Mouse (Mus musculus) layer of hippocampus, adult 9-11 months (tissue): Measurements from ENCODE around the gene Hlcs.
A peak's percentile ranks its signal among the peaks of the same experiment; 100 is the strongest.

Source experiments
- DNase-seq: peaks from one replicate; pipeline ENCODE4 v3.0.0; 2022

The Hlcs gene

DNA sequence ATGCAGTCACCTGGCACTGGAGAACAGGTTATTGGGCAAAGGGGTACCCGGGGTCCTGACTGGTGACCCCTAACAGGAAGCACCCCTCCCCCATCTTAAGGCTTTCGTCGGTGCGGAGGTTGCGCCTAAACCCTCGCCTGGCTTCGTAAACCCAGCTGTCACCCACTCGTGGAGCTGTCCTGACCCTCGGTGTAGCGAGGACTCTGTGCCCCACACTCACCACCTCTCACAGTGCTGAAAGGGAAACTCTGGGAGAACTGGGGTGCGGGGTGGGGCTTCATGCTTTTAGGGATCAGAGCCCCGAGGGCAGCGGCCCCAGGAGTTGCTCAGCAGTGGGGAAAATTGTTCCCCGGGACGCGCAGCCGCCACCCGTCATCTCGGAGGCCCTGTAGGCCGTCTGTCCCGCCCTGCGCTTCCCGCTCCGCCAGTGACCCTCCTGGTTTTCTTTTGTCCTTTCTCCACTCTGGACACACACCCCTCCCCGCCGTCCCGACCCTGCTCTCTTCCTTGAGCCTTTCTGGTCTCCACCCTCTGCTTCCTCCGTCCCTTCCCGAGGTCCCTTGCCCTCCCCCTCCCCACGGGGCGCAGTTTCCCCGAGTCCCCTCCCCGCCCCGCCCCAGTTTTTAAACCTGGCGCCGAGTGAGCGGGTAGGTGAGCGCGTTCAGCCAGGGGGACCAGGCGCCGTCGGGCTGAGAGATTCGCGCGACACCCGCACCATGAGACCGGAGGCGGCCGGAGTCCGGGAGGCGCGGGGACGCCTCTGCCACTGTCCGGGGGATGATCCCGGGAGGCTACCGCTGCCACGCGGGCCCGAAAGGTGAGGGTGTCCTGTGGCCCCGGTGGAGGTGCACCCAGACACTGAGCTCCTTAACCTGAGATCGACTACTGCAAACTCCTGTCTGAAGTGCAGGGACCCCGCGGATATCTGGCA is 14.7 kb upstream of the Hlcs start, which contains the start of gene Ripply3:
Gene Ripply3, plus strand, starts transcription at position 640 of the 931 bp plus-strand sequence.
- DNase-seq = no peak

- no peak for DNase-seq
These were observed 12.6 kb upstream of the Hlcs start for GRCm38 (mm10) chr16:94326008-94326407.

DNA sequence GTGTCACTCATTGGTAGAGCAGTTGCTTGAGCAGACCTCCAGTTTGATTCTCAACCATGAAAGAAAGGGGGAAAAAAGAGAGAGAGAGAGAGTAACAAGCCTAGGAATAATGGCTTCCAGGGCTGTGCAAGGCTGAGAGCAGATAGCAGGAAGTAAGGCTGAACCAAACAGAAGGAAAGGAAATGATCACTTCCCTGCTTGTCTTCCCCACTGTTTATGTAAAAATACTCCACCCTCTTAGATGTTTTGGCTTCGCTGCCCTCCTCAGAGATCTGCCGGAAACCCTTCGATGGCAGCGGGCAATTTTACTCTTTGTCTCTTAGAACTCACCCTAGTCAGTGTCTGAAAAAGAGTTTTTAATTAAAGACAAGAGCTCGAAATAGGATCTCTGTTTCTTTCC is 10.3 kb upstream of the Hlcs start:
- no peak for DNase-seq

DNA sequence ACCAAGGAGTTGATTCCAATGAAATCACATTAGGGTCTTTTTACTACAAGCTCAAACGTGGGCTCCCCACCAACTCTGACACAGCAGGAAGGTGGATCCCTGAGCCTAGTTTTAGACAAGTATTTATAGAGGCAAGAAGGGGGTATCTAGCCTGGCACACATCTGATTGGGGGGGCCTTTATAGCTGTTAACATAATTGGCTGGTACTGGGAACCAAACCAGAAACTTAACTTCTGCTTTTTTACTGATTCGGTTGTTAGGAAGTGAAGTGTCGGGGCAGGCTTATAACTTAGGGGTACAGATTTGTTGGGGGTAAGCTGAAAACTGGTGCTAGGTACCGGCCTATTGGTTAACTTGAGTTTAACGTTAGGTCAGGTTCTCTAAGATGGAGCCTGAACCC is 6.9 kb upstream of the Hlcs start:
- no peak for DNase-seq

GRCm38 (mm10) chr16:94317752-94318151 is 4.4 kb upstream of the Hlcs start:
- no peak for DNase-seq

GRCm38 (mm10) chr16:94315215-94315614 is 1.8 kb upstream of the Hlcs start:
- no peak for DNase-seq

DNA sequence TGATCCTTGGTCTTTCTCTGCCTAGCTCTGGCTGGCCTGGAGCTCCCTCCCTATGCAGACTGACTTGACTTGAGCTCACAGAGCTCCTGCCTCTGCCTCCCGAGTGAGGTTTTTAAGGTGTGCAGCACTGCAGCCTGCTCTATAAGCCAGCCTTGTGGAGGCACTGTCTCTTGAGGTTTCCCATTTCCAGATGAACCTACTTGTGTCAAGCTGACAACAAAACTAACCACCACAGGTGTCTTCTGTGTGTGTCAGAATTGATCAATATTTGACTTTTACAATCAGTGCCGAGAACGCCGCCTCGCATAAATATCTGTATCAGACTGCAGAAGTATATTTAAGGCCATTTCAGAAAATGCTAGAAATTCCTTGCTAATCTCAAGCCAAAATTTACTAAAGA is 1.3 kb upstream of the Hlcs start:
- DNase-seq = no peak

DNA sequence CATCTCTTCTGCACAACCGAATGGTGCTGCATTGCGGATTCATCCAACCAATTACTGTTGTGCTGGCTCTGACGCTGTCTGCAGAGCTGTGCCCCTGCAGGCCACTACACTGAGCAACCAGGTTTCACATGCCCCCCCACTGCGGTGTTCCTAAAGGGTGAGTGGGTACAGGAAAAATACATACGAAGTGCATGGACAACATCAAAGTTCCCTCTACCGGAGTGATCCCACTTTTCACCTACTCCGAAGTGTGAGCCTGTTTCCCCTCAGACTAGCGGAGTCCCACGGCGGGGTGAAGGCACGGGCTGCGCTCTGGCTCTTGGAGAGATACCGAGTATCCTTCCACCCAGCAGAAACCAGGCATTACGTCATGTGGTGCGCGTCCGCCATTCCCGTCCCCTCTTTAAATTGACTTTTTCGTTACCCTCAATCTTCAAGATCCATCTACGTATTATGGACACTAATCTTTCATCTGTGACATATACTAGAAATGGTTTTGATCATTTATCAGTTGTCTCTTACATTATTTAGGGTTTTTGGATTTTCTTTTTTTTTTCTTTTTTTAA is 625 bp downstream of the Hlcs start:
- peak; percentile 92 for DNase-seq

- DNase-seq = no peak
These were observed 1.4 kb downstream of the Hlcs start for GRCm38 (mm10) chr16:94311931-94312330.

DNA sequence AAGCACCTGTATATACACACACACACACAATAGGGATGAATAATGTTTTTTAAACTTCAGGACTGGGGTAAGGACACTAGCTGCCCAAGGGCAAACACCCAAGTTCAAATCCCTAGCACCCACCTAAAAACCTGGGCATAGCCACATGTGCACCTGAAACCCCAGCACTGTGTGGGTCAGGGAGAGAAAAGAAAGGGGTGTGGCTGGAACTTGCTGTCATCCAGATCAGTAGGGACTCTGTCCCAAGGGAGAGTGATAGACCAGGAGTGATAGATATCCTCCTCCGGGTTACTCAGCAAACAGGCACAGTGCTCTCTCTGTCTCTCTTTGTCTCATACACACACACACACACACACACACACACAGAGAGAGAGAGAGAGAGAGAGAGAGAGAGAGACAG is 2.0 kb downstream of the Hlcs start:
- DNase-seq = no peak

GRCm38 (mm10) chr16:94309025-94309424 is 4.3 kb downstream of the Hlcs start:
- no peak for DNase-seq

DNA sequence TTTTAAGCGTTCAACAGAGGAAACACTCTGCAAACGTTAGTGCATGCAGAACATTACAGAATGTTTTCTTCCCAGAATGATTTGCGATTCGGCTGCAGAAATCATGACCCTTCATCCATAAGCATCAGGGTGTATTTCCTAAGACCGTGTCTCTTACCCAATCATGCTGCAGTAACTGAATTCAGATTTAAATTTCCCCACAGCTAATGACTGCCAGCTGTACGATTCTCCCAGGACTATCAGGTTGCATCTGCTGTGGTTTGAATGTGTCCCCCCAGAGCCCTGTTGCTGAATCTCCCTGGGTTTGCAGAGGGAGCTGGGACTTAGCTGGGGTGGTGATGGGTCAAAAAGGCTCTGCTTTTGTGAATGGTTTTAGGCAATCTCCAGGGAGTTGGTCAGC is 5.4 kb downstream of the Hlcs start:
- no peak for DNase-seq

DNA sequence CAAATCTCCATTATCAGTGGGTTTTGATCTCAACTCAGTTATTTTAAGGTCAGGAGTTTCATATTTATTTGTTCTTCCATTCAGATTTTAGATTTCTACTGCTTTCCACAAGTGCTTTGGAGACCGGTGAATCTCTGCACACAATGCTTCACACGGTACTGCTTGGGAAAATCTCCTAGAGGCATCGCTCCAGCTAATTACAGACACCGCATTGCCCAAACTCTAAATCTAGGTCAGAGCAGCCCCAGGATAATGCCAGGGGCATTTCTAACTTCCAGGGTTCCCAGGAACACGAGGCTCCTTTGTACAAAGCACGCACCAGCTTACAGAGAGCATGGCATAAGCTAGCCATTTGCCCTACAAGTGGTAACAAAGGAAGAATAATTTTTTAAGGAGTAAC is 5.8 kb downstream of the Hlcs start:
- DNase-seq = no peak

GRCm38 (mm10) chr16:94303203-94303535 is 10.2 kb downstream of the Hlcs start:
- no peak for DNase-seq

DNA sequence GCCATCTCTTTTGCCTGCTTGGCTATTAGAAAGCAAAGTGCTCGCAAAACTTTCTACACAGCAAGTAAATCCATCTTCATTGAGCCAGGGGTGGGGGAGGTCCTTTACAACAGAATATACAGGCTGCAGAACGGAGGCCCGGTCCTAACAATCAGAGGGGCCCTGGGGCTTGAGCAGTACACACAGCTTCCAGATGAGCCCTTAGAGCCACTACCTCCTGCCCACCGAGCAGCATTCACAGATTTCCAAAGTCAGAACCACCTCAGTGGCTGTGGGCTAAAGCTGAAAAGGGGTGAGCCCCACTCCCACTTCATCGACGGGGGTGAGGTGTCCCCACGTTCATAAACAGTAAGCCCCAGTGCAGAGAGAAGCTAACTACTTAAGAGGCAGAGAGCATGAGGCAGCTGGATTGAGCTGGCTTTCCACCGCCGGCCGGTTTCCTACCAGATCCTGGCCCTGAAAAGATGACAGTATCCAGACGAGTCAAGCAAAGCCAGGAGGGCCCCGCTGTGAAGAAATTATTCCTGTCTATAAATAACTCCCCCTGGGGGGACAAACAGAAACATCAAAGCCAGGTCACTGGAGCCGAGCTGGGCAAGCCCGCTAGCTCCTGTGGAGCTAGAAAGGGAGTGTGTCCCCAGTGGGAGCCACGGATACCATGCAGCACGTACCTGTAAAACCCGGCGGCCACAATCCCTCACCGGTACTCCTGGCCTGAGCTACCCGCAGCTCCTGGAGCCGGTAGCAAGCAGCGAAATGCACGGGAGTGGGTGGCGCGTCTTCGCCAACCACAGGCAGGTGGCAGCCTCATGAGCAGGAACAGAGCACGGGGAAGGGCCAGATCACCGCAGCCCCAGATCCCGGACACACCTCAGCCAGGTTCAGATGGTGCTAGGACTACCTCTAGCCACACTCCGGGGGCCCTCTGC is 10.8 kb downstream of the Hlcs start:
- no peak for DNase-seq

- no peak for DNase-seq
These were observed 11.7 kb downstream of the Hlcs start for GRCm38 (mm10) chr16:94301696-94302095.

- no peak for DNase-seq
These were observed 12.2 kb downstream of the Hlcs start for GRCm38 (mm10) chr16:94301194-94301593.

- DNase-seq = no peak
These were observed 14.2 kb downstream of the Hlcs start for GRCm38 (mm10) chr16:94299210-94299609.

- DNase-seq = no peak
These were observed 15.3 kb downstream of the Hlcs start for GRCm38 (mm10) chr16:94298081-94298480.

- DNase-seq = no peak
These were observed 22.2 kb downstream of the Hlcs start for GRCm38 (mm10) chr16:94291141-94291540.

DNA sequence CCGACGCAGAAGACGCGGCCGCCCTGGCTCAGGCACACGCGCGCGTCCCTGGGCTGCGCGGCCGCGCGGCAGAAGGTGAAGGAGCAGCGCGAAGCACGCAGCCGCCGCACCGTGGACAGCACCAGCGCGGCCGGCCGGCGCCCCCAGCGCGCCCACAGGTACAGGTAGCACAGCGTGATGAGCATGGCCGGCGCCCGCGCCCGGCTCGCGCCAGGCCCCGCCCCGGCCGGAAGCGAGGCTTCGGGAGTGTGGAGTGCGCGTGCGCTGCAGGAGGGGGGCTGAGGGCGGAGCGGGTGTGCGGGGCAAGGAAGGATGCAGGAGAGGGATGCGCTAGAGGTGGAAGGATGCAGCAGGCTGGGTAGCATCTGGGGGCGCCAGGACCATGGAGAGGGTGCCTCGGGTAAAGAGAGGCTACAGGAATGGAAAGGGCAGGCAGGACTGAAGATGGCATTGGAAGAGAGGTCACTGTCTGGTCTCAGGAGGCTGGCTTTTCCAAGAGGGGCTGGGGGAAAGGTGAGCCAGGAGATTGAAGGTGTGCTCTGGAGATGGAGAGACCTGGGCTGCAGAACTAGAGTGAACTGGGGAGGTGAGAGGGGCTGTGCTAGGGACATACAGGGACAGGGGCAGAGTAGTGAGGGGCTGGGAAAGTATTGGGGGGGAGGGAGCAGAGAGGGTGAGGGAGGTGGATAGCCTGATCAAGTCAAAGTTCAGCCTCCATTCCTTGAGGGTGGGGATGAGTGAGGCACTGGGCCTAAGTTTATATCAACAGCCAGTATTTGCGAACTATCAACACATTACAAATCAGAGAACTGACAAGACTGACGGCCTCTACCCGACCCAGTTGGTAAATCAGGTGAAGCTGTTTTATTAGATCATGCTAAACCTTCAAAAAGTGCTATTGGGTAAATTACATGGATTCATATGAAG is 23.0 kb downstream of the Hlcs start:
- peak; percentile 64 for DNase-seq
